Mouse (Mus musculus) spleen, postnatal 36 days (tissue): ENCODE data around the gene BC049730.
A peak's percentile ranks its signal among the peaks of the same experiment; 100 is the strongest.
"Not testable (repeated sequence)": the region's sequence is repeated elsewhere in the genome, so short reads cannot be mapped to it uniquely, and the experiment has no call there.

Experiments used
- DNase-seq, 2 experiments: peaks; one replicate each; pipeline ENCODE4 v3.0.0; 2022; ENCODE audit warnings: low spot score in 2 of 2, mixed read lengths in 1 of 2

BC049730 gene

DNA sequence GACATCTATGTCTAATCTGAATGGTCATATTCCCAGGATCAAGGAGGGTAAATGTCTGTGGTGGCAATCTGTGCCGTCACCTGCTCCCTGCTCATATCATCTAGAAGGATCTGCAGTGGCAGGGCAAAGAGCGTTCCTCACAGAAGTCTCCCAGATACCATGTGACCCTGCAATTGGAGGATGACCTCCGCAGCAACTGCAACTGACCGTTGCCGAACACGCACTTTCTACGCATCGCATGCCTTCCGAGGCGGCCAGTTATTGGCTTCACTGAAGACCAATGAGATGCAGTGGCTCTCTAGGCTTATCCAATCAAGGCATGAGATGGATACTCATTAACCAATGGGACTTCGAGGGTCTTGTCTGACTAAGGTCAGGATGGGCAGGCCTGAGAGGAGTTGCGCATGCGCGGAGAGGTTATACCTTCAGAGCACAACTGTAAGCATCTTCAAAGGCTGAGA, at the start of gene BC049730:
BC049730 (plus strand) TSS at position 411 of the 461 bp plus-strand sequence.
- no peak for DNase-seq

DNA sequence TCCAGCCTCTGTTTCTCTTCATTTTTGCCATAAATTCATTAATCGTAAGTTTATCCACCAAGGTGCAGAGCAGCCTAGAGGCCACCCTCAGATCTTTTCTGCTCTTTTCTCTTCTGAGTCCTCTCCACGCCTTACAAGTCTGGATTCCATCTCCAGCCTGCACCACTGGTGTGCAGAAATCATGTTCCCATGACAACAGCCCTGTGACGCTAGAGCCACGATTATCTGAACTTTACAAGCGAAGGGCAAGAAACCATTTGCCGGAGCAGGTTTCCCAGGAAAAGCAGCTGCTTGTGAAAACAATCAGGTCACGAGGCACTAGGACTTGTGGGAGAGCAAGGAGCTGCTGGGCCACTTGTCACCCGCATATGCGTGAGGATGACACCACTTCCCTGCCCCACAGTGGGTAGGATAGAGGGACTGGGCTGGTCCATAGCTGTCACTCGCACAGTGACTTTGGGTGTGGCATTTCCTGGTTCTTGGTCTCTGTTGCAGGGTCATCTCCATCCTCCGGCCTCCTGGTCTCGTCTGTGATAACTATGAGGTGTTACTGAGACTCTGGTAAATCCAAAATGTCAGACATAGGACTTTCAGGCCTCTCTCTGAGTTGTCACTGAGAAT, 49.2 kb upstream of the BC049730 start:
- DNase-seq, result no peak

DNA sequence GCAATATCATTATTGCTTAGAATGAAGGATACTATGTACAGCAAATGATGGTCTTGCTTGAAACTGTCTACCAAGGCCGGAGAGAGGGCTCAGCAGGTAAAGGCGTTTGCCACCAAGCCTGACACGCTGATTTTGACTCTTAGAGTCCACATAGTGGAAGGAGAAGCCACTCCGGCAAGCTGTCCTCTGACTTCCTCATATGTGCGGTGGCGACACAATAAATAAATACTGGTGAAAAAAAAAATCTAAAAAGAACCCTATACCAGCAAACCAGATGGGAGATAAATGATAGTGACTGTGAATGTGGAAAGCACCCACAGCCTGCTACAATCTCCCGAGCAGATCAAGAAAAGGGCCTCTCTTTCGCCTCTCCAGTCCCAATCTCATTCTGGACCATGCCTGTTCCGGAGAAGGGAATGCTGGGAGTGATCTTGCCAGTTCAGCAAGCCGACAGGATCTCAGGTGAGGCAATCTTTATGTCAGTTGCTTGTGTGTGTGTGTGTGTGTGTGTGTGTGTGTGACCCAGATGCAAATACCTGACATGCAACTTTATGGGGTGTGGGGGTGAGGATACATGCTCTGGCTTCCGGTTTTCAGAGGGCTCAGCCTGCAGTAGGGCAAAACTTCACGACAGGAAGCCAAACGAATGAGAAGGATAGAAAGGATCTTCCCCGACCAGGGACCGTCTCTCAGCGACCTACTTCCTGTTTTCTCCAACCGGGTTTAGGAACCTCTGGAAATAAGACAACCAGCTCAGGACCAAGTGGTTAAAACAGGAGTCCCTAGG, 47.7 kb upstream of the BC049730 start:
- DNase-seq, result peak in 1 of 2 experiments; percentile 37

DNA sequence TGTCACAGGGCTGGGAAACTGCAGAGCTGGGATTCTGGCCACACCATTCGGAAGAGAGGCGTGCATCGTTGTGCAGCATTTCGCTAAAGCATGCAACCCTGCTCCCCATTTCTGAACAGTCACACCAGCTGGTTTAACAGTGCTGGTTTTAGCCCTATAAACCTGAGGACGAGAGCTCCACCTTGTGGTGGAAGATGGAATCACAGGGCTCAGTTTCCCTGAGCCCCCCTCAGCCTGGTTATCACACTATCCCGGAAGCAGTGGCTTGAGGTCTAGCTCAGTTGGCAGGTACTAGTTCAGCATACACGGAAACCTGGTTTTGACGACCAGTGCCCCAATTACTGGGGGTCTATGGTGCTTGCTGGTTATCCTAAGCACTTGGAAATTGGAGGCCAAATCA, 46.5 kb upstream of the BC049730 start:
- DNase-seq, result peak; percentile 50 to 55

- DNase-seq, result no peak
Observed at GRCm38 (mm10) chr7:24664301-24664700, 44.7 kb upstream of the BC049730 start.

DNA sequence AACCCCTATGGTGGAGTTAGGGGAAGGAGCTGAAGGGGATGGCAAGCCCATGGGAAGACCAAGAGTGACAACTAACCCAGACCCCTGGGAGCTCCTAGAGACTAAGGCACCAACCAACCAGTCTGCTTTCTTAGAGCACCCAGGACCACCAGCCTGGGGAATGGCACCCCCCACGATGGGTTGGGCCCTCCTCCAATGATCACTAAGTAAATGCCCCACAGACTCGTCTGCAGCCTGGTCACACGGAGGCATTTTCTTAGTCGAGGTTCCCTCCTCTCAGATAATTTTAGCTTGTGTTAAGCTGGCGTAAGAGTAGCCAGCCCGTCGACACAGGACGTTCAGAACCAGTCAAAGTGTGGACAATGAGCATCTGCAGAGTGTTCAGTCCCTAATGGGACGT, 44.1 kb upstream of the BC049730 start:
- DNase-seq, result no peak

GRCm38 (mm10) chr7:24671944-24672439, 37.0 kb upstream of the BC049730 start:
- no peak for DNase-seq

DNA sequence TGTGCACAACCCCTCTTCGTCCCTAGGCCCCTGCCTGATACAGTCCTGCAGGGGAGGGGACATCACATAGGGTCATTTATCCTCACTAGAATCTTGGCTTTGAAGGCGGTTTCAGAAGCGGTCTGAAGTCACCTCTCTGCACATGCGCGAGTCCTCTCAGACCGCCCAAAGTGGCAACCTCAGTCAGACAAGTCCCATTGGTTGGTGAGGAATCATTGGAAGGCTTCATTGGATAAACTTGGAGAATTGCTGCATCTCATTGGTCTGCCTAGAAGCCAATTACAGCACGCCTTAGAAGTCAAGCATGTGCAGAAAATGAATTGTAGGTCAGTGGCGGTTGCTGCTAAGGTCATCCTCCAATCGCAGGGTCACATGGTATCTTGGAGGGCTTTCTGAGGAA, 32.5 kb upstream of the BC049730 start, which contains the start of gene Tex101:
Tex101 (minus strand) TSS at position 101 of the 400 bp plus-strand sequence.
- no peak for DNase-seq

- DNase-seq, result not testable (repeated sequence)
Observed at GRCm38 (mm10) chr7:24684121-24684520, 24.9 kb upstream of the BC049730 start.

- not testable (repeated sequence) for DNase-seq
Observed at GRCm38 (mm10) chr7:24687519-24687918, 21.5 kb upstream of the BC049730 start.

GRCm38 (mm10) chr7:24692693-24693092, 16.3 kb upstream of the BC049730 start:
- DNase-seq, result not testable (repeated sequence)

DNA sequence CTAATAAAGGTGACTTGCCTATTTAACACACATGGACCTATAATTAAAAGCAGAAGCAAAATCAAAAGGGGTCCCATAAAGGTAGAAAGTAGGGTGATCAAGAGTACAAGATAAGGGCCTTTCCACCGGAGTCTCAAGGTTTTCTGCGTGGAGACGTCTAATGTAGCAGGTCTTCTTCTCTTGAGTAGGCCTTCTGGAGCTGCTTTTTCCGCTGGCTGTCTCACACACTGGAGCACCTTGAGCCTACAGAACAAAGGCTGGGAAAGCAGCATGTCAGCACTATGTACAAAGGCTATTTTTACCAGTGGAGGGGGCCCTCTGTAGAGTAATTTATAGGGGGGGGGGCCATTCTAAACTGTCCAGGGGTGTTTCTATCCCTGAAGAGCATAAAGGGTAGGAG, 11.2 kb upstream of the BC049730 start:
- not testable (repeated sequence) for DNase-seq

GRCm38 (mm10) chr7:24702841-24703240, 6.2 kb upstream of the BC049730 start:
- DNase-seq, result not testable (repeated sequence)

DNA sequence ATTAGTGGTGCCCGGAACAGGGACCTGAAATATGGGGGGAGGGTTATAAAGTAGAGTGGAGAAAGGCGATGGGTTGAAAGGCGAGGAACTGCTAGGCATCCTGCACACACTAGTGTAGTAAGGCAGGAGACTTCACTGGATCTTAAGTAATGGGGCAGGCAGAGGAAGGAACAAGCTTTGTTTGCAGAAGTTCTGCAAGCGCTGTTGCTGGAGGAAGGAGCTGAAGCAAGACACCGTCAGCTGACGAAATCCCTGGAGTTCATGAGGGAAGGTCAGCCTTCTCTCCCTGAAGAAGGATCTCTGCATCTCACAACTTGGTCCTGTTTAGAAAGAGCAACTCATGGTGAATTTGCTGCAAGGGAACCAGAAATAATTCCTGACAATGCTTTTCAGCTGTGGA, 6.0 kb downstream of the BC049730 start:
- peak in 1 of 2 experiments; percentile 18 for DNase-seq

DNA sequence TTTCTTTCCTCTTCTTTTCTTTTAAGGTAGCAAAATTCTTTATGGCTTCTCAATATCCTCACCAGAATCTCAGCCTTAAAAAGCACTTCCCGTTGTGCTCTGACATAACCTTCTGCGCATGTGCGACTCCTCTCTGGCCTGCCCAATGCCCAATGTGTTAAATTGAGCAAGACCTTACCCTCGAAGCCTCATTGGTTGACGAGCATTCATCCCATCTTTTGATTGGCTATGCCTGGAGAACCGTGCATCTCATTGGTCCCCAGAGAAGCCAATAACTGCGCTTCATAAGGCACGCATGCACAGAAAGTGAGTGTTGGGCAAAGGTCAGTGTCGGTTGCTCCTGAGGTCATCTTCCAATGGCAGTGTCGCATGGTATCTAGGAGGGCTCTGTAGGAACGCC, 17.8 kb downstream of the BC049730 start, which contains the start of gene Gm4763:
Gm4763 (minus strand) TSS at position 101 of the 400 bp plus-strand sequence.
- DNase-seq, result not testable (repeated sequence)

- DNase-seq, result no peak
Observed at GRCm38 (mm10) chr7:24735970-24736670, 27.1 kb downstream of the BC049730 start.

DNA sequence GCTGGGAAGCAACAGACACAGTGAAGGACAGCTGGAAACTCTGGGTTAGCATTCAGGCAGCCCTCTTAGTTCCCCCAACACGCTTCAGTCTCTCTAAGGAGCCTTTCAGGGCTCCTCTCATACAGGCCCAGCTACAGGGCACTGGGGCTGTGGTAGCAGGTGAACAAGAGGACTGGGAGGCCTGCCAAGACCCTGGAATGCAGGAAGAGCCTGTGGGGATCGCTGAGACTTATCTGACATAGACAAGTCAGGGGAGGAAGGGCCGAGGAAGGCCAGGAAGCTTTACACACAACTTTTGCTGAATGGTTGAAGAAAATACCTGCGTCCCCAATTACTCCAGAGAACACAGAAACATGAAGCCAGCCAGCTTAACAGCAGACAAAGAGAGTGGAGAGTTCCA, 41.7 kb downstream of the BC049730 start:
- DNase-seq, result no peak

GRCm38 (mm10) chr7:24751610-24752009, 42.6 kb downstream of the BC049730 start:
- no peak for DNase-seq

- no peak for DNase-seq
Observed at GRCm38 (mm10) chr7:24753476-24753875, 44.4 kb downstream of the BC049730 start.

DNA sequence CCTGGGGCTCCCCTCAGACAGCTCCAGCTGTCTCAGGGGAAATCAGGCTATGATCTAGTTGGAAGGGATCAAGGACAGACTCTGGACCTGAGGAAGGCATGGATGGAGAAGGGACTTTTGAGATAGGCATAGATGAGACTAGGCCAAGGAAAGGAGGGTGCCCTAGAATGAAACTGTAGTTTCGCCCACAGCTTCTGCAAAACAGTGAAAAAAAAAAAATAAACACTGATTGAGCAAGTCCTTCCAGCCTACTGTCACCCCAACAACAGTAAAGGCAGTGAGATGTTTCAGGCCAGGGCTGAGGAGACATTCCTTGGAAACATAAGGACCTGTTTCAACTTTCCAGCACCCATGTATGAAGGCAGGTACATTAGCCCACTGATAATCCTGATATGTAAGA, 49.5 kb downstream of the BC049730 start:
- DNase-seq, result no peak

GRCm38 (mm10) chr7:24760211-24760610, 51.2 kb downstream of the BC049730 start, which contains the start of gene Cd177:
Cd177 (minus strand) TSS chr7:24760311.
- DNase-seq, result no peak

DNA sequence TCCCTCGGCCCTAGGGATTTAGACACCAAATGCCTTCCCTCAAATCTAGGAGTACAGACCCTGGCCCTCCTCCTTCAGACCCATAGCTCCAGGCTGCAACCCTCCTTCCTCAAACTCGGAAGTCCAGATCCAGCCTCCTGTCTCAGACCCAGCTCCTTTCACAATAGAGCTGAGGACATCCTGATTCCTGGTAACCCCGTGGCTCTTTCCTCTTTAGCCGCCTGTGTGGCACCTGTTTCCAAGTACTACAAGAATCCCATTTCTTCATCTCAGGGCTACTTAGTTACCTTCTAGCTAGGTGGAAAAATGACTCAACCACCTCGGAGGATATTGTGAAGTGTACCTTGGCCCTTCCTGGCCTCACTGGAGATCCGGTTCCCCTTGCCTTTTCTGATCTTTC, 52.1 kb downstream of the BC049730 start:
- DNase-seq, result no peak
